ENCODE assay signal across 10 mouse cellular contexts in the genomic region with DNA sequence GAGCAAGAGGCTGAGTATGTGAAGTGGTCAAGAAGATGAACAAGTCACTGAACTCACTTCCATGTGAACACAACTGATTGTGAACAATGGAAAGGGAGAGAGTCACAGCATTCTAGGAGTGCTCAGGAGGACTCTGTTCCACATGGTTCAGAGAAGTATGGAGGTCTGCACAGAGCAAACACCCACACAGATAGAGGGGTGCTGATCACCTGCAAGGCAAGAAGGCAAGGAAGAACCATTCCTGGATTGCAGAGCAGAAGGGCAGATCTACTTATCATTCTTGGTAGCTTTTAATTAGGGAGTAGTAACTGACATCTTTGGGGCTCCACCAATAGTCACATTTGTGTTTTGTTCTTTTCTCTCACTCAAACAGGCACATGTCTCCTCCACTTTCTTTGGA. TPM values are rescaled to one million over a fixed set of nuclear protein-coding genes. Genes with fewer than 3 reads are reported as not detected.
DNase-seq lines count a peak whose midpoint lies in the region; ATAC-seq and TF ChIP-seq lines count a peak whose summit lies in the region.
"Had no signal": no experiment of that assay in that cellular context is flagged by ENCODE, and none has a peak within 500 bp of the region (broad histone marks: within the 10 kb centered on the region; RNA-seq: fewer than 3 reads in every experiment).

No protein-coding gene starts in this region.

- H3K27me3 ChIP-seq in kidney, adult 2 months (replicated peaks; ENCODE audit: control insufficient read depth, insufficient read depth, low read length), result no peaks in the 10 kb centered on the region
- no peaks in the 10 kb centered on the region for H3K27me3 ChIP-seq in embryonic facial prominence, embryonic 13.5 days
- H3K27me3 ChIP-seq in hindbrain, embryonic 14.5 days (ENCODE audit: control insufficient read depth, insufficient read depth, low read length), result no peaks in the 10 kb centered on the region
- H3K27me3 ChIP-seq in midbrain, postnatal 0 days (ENCODE audit: insufficient read depth, low read length), result no peaks in the 10 kb centered on the region

- TF ChIP-seq CTCF in kidney, adult 2 months (conservative IDR thresholded peaks at IDR 0.05; ENCODE audit: insufficient read depth, insufficient read length, low read depth, low read length), result no peak
- no peak for TF ChIP-seq CTCF in midbrain, postnatal 0 days (IDR thresholded peaks at IDR 0.05)

- no peak overlapping the region for H3K9ac ChIP-seq in embryonic facial prominence, embryonic 13.5 days
- H3K9ac ChIP-seq in hindbrain, embryonic 14.5 days, result no peak overlapping the region
- H3K9ac ChIP-seq in midbrain, postnatal 0 days (replicated peaks; ENCODE audit: low read length, poor library complexity, severe bottlenecking), result no peak overlapping the region
- H3K9ac ChIP-seq: liver, embryonic 14.5 days had no signal

- TF ChIP-seq POLR2A in kidney, adult 2 months (IDR thresholded peaks at IDR 0.05; ENCODE audit: low read depth, low read length), result no peak

- H3K4me3 ChIP-seq in kidney, adult 2 months (ENCODE audit: insufficient read depth, low read depth, low read length), result no peak overlapping the region
- H3K4me3 ChIP-seq in embryonic facial prominence, embryonic 13.5 days, result no peak overlapping the region
- H3K4me3 ChIP-seq in hindbrain, embryonic 14.5 days (replicated peaks; ENCODE audit: low read length), result no peak overlapping the region
- H3K4me3 ChIP-seq in midbrain, postnatal 0 days (ENCODE audit: low read depth, low read length), result no peak overlapping the region
- H3K4me3 ChIP-seq: erythroblast, embryonic 14.5 days had no signal

- H3K27ac ChIP-seq in kidney, adult 2 months (ENCODE audit: insufficient read depth, low read depth, low read length), result 0 out of 2 replicates have a peak overlapping the region, but pooled peaks have one; percentile 20
- peak overlapping the region; percentile 73 for H3K27ac ChIP-seq in embryonic facial prominence, embryonic 13.5 days
- H3K27ac ChIP-seq in hindbrain, embryonic 14.5 days, result peak overlapping the region; percentile 44; the same call in 1 of the 2 replicates
- H3K27ac ChIP-seq in midbrain, postnatal 0 days (ENCODE audit: low read depth, low read length), result peak overlapping the region; percentile 44
- H3K27ac ChIP-seq: liver, embryonic 14.5 days had no signal

- no peaks in the 10 kb centered on the region for H3K9me3 ChIP-seq in embryonic facial prominence, embryonic 13.5 days
- no peaks in the 10 kb centered on the region for H3K9me3 ChIP-seq in hindbrain, embryonic 14.5 days (ENCODE audit: control insufficient read depth, low read length)
- no peaks in the 10 kb centered on the region for H3K9me3 ChIP-seq in midbrain, postnatal 0 days (ENCODE audit: low read length)

- no peaks in the 10 kb centered on the region; the same call in 1 of the 2 replicates for H3K36me3 ChIP-seq in kidney, adult 2 months (ENCODE audit: control insufficient read depth, insufficient read depth, low read length)
- H3K36me3 ChIP-seq in embryonic facial prominence, embryonic 13.5 days, result peaks cover 5% of the 10 kb centered on the region
- no peaks in the 10 kb centered on the region for H3K36me3 ChIP-seq in hindbrain, embryonic 14.5 days (replicated peaks; ENCODE audit: control insufficient read depth, insufficient read depth)
- no peaks in the 10 kb centered on the region for H3K36me3 ChIP-seq in midbrain, postnatal 0 days (ENCODE audit: insufficient read depth, low read length)

- ATAC-seq in embryonic facial prominence, embryonic 13.5 days (ENCODE audit: insufficient number of reproducible peaks, insufficient read depth, low FRiP score, low TSS enrichment, low read depth), result no peak
- peak; percentile 25; the same call in 1 of the 2 replicates for ATAC-seq in hindbrain, embryonic 14.5 days (ENCODE audit: low FRiP score)
- ATAC-seq in midbrain, postnatal 0 days (ENCODE audit: low FRiP score), result peak; percentile 39; the same call in 1 of the 2 replicates

- DNase-seq in kidney, adult 2 months, result no peak
- DNase-seq in kidney, adult 11 months, result no peak
- DNase-seq in hindbrain, embryonic 14.5 days (ENCODE audit: low spot score), result no peak
- DNase-seq in midbrain, postnatal 0 days (ENCODE audit: low spot score), result no peak
- no peak for DNase-seq in ovary, postnatal 36 days (ENCODE audit: low spot score)
- DNase-seq in right cerebral cortex, postnatal 4 days, result no peak
- DNase-seq in thymus, postnatal 14 days, result no peak

- peaks cover 8% of the 10 kb centered on the region for H3K4me1 ChIP-seq in kidney, adult 2 months (ENCODE audit: control insufficient read depth, insufficient read depth, low read length)
- H3K4me1 ChIP-seq in embryonic facial prominence, embryonic 13.5 days, result peaks cover 16% of the 10 kb centered on the region
- 0 out of 2 replicates have a peak, but pooled peaks cover 3% of the 10 kb centered on the region for H3K4me1 ChIP-seq in hindbrain, embryonic 14.5 days (replicated peaks; ENCODE audit: control insufficient read depth, insufficient read depth, low read length)
- H3K4me1 ChIP-seq in midbrain, postnatal 0 days (ENCODE audit: insufficient read depth, low read length), result peaks cover 4% of the 10 kb centered on the region; the same call in 1 of the 2 replicates

- no peak overlapping the region for H3K4me2 ChIP-seq in embryonic facial prominence, embryonic 13.5 days
- no peak overlapping the region for H3K4me2 ChIP-seq in hindbrain, embryonic 14.5 days (replicated peaks)
- H3K4me2 ChIP-seq in midbrain, postnatal 0 days (ENCODE audit: low read depth, low read length, poor library complexity, severe bottlenecking), result no peak overlapping the region

RNA-seq across cellular contexts. Expression of a gene that starts 45.3 kb away (rescaled TPM):
- 70.4 and 85.6 TPM in 2 replicates for polyA plus RNA-seq in kidney, adult 2 months (2012; rRNA removed)
- polyA plus RNA-seq in embryonic facial prominence, embryonic 13.5 days (2015; fragmentation: Nextera tagmentation; extraction: Ambion mirVana), result 172 and 180 TPM in 2 replicates
- polyA plus RNA-seq in hindbrain, embryonic 14.5 days (2014; fragmentation: Nextera tagmentation; extraction: Ambion mirVana), result 87.9 and 98.1 TPM in 2 replicates
- total RNA-seq in midbrain, postnatal 0 days (2014; rRNA removed), result 40.6 and 61.9 TPM in 2 replicates
- 55.7 and 58.9 TPM in 2 replicates for polyA plus RNA-seq in midbrain, postnatal 0 days (2015; fragmentation: Nextera tagmentation; extraction: Ambion mirVana)

Comparison
In these comparisons a context has a peak if more than half of its experiments do, and no peak if none do; other contexts are left out.
1. H3K27ac ChIP-seq: peak in every context shown above with its lines; median percentile 73 in embryonic facial prominence, embryonic 13.5 days; 44 in hindbrain, embryonic 14.5 days; 44 in midbrain, postnatal 0 days; 20 in kidney, adult 2 months.